Mouse (Mus musculus) embryonic facial prominence, embryonic 12.5 days (tissue): Measurements from ENCODE around the gene Rc3h2. TPM values are rescaled to one million over a fixed set of nuclear protein-coding genes. Genes with fewer than 3 reads are reported as not detected.

Experiments
- ATAC-seq: fragments of 200-750 bp; cut with Nextera tagmentation; 2 replicates; pipeline ENCODE4 v1.8.0; 2017; ENCODE audit not compliant: insufficient number of reproducible peaks, insufficient read depth, low FRiP score, low TSS enrichment
- H3K27ac ChIP-seq: fragments of 300-500 bp; sonication (generic); 2 replicates; pipeline ENCODE4 v1.5.1; 2016; ENCODE audit warnings: mild to moderate bottlenecking
- H3K27me3 ChIP-seq: fragments of 300-500 bp; sonication (generic); 2 replicates; pipeline ENCODE4 v1.6.1; 2016; ENCODE audit warnings: mild to moderate bottlenecking, moderate library complexity
- H3K36me3 ChIP-seq: fragments of 300-500 bp; sonication (generic); 2 replicates; pipeline ENCODE4 v1.6.1; 2016; ENCODE audit warnings: mild to moderate bottlenecking
- H3K4me1 ChIP-seq: fragments of 300-500 bp; sonication (generic); 2 replicates; pipeline ENCODE4 v1.6.1; 2016
- H3K4me2 ChIP-seq: fragments of 300-500 bp; sonication (generic); replicated peaks from 2 replicates; pipeline ENCODE4 v1.6.1; 2016; ENCODE audit warnings: mild to moderate bottlenecking, moderate library complexity
- H3K4me3 ChIP-seq: fragments of 300-500 bp; sonication (generic); 2 replicates; pipeline ENCODE4 v1.5.1; 2016; ENCODE audit warnings: mild to moderate bottlenecking
- H3K9ac ChIP-seq: fragments of 300-500 bp; sonication (generic); 2 replicates; pipeline ENCODE4 v1.6.1; 2016; ENCODE audit warnings: mild to moderate bottlenecking, moderate library complexity
- H3K9me3 ChIP-seq: fragments of 300-500 bp; sonication (generic); 2 replicates; pipeline ENCODE4 v1.6.1; 2016; ENCODE audit warnings: mild to moderate bottlenecking, moderate library complexity
- whole genome bisulfite sequencing: fragments of 180-500 bp; shearing (Covaris S2); methylation state at CpG from one replicate; pipeline ENCODE4 v1.1.7; 2016; 5-methylcytosine and 5-hydroxymethylcytosine counted together
- polyA plus RNA-seq: library from polyadenylated mRNA; unstranded; fragments of >200 nt; fragmentation: Nextera tagmentation; extraction: Ambion mirVana; gene quantifications from 2 replicates; pipeline ENCODE4 v1.2.1, GENCODE M21; 2016

Rc3h2 gene
- 22.9 and 23.1 TPM in 2 replicates for polyA plus RNA-seq

- peak; percentile 96 for ATAC-seq
- Histone ChIP-seq H3K27me3 (no peaks in the 10 kb centered on the region), H3K9ac (peak within 1 kb of the TSS; percentile 98), H3K4me3 (peak within 1 kb of the TSS; percentile 96), H3K4me1 (peaks cover 2% of the 10 kb centered on the region; the same call in 1 of the 2 replicates), H3K27ac (peak within 1 kb of the TSS; percentile 97), H3K4me2 (peak within 1 kb of the TSS; percentile 69), H3K9me3 (no peaks in the 10 kb centered on the region), H3K36me3 (no peaks in the 10 kb centered on the region)
- WGBS, result under 1% methylated on average over 74 of the region's 75 CpGs
Observed at GRCm38 (mm10) chr2:37422306-37423304, at the start of gene Rc3h2. Gene Rc3h2 (minus strand): TSS chr2:37422903.

DNA sequence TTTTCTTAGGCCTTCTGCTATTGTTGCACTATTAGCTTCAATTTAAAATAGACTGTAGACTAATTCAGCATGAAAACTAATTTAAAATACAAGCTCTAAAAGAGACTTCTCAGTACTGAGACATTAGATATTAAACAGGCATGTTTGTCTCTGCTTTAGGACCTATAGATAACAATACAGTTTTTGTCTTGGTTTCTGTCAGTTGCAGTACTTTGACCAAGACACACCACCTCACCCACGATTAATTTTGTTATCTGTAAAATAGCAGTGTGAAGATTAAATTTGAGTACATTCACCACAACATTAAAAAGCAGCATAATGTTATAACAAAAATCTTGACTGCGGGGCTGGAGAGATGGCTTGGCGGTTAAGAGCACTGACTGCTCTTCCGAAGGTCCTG, 43.6 kb upstream of the Rc3h2 start:
- no peak overlapping the region for H3K4me3 ChIP-seq
- no peak overlapping the region for H3K4me2 ChIP-seq
- peaks cover 14% of the 10 kb centered on the region for H3K36me3 ChIP-seq
- H3K9ac ChIP-seq, result no peak overlapping the region
- H3K4me1 ChIP-seq, result no peaks in the 10 kb centered on the region
- H3K27me3 ChIP-seq, result no peaks in the 10 kb centered on the region
- 98% methylated on average over 4 of the region's 4 CpGs for WGBS
- H3K27ac ChIP-seq, result no peak overlapping the region
- ATAC-seq, result no peak
- no peaks in the 10 kb centered on the region for H3K9me3 ChIP-seq

GRCm38 (mm10) chr2:37460707-37461106, 38.0 kb upstream of the Rc3h2 start:
- Histone ChIP-seq H3K36me3 (no peaks in the 10 kb centered on the region), H3K9me3 (no peaks in the 10 kb centered on the region), H3K27ac (no peak overlapping the region), H3K27me3 (no peaks in the 10 kb centered on the region), H3K4me2 (no peak overlapping the region), H3K4me1 (no peaks in the 10 kb centered on the region), H3K4me3 (no peak overlapping the region), H3K9ac (no peak overlapping the region)
- no peak for ATAC-seq
- WGBS, result 91% methylated on average over 4 of the region's 4 CpGs

DNA sequence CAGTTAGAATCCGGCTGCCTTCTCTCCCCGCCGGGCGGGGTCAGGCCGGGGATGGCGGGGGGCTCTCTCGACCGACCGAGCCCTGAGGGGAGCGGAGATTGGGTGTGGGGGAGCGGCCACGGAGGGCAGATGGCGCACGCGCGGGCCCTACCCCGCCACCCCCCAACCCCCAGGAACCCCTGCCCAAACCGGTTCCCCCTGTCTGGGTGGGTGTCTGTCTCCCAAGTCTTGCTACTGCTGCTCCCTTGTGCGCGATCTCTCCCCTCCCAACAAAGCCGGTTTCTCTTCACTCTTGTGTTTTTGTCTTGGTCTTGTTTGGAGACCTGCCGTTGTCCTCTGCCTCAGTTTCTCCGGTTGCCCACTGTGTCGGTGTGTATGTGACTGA, 29.7 kb upstream of the Rc3h2 start:
- Histone ChIP-seq H3K36me3 (no peaks in the 10 kb centered on the region), H3K4me3 (peak overlapping the region; percentile 92), H3K9me3 (no peaks in the 10 kb centered on the region), H3K27me3 (no peaks in the 10 kb centered on the region), H3K9ac (peak overlapping the region; percentile 93), H3K4me1 (peaks cover 6% of the 10 kb centered on the region), H3K27ac (peak overlapping the region; percentile 82), H3K4me2 (peak overlapping the region; percentile 84)
- WGBS, result 1% methylated on average over 23 of the region's 24 CpGs
- peak; percentile 84 for ATAC-seq

DNA sequence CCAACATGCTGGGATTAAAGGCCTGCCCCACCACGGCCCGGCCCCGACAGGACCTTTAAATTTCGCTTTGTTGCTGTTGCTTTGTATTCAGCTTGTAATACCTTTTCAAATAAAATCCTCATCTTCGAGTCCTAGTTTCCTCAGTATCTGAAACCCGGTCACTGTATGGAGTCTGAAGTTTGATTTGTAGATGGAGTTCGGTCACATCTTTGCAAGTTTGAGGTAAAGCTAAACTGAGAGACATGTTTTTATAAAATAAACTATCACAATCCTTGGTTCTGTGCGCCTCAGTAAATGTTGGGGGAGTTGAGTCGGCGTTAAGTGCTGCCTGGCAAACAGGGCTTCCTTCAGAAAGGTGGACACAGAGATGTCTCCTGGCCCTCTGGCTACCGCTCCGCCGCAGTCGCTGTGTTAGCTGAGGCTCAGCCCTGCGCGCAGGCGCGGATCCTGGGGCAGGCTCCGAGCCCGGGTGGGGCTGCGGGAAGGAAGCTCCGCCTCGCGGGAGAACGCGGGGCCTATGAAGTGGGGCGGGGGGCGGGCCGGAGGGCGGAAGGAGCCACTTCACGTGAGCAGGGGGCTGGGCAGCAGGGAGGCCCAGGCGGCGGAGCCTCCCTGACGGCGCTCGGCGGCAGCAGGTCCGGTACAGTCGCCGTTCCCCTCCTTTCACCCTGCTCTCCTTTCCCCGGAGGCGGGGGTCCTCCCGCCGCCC, 29.1 kb upstream of the Rc3h2 start:
- Histone ChIP-seq H3K4me3 (peak overlapping the region; percentile 92), H3K4me1 (peaks cover 6% of the 10 kb centered on the region), H3K9me3 (no peaks in the 10 kb centered on the region), H3K9ac (peak overlapping the region; percentile 93), H3K4me2 (peak overlapping the region; percentile 84), H3K27ac (peak overlapping the region; percentile 82), H3K27me3 (no peaks in the 10 kb centered on the region), H3K36me3 (no peaks in the 10 kb centered on the region)
- WGBS, result 8% methylated on average over 43 of the region's 44 CpGs
- peak; percentile 96 for ATAC-seq

- H3K4me1 ChIP-seq, result peaks cover 17% of the 10 kb centered on the region
- H3K27ac ChIP-seq, result peak within 1 kb of the TSS; percentile 91
- H3K4me2 ChIP-seq, result peak within 1 kb of the TSS; percentile 71
- peak; percentile 97 for ATAC-seq
- H3K36me3 ChIP-seq, result 0 out of 2 replicates have a peak, but pooled peaks cover 6% of the 10 kb centered on the region
- H3K4me3 ChIP-seq, result peak within 1 kb of the TSS; percentile 81
- H3K9ac ChIP-seq, result peak within 1 kb of the TSS; percentile 91
- no peaks in the 10 kb centered on the region for H3K27me3 ChIP-seq
- no peaks in the 10 kb centered on the region for H3K9me3 ChIP-seq
- under 1% methylated on average over 51 of the region's 51 CpGs for WGBS
Observed at GRCm38 (mm10) chr2:37442611-37443591, 20.2 kb upstream of the Rc3h2 start, which contains the start of the genes Zbtb26, Zbtb6 and Rabgap1. Gene Zbtb26 (minus strand): TSS chr2:37443135. Gene Zbtb6 (minus strand): TSS chr2:37443171. Gene Rabgap1 (plus strand): TSS chr2:37443279.

- Histone ChIP-seq H3K9me3 (no peaks in the 10 kb centered on the region), H3K4me2 (peak overlapping the region; percentile 82), H3K27me3 (no peaks in the 10 kb centered on the region), H3K9ac (peak overlapping the region; percentile 81; the same call in 1 of the 2 replicates), H3K36me3 (peaks cover 24% of the 10 kb centered on the region), H3K4me3 (peak overlapping the region; percentile 85), H3K27ac (peak overlapping the region; percentile 93), H3K4me1 (peaks cover 13% of the 10 kb centered on the region)
- WGBS, result 28% methylated on average over 7 of the region's 7 CpGs
- no peak; the same call in 1 of the 2 replicates for ATAC-seq
Observed at GRCm38 (mm10) chr2:37431609-37432008, 8.9 kb upstream of the Rc3h2 start.

DNA sequence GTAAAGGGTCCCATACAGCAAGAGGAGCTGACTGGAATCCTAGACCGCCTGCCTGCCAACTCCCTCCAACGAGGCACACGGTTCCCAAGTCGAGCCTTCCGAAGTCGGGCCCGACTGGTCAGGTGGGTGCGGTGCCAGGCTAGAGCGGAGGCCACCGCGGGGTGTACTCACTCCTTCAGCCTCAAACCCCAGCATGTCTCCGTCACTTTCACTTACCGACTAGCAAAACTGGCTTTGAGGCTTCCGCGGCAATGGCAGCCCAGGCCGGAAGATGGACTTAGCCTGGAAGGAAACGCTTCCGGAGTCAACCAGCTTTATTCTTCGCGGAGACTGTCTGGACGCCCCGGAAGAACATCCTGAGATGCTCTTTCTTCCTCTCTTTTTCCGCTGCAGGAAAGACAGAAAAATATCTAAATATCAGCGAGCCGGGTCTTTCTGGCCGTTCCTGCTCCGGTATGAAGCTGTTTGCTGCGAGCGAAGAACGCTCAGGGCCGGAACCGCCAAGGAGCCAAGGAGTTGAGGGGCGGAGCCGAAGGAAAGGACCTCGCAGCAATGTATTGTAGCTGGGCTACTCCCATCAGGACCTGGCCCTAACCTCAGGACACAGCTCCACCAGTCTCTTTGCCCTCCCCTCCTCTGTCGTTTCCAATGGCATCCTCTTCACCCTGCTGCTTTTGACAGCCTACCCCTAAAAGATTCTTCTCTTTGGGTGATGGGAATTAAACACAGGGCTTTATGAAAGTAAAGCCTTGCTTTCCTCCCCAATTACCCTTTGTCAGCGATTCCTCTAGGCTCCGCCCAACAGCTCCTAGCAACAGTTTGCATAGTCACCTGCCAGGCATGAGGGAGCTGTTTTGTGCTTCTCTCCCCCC, 8.1 kb upstream of the Rc3h2 start:
- Histone ChIP-seq H3K4me1 (peaks cover 13% of the 10 kb centered on the region), H3K27me3 (no peaks in the 10 kb centered on the region), H3K36me3 (peaks cover 17% of the 10 kb centered on the region), H3K4me2 (peak overlapping the region; percentile 82), H3K27ac (peak overlapping the region; percentile 93), H3K9ac (peak overlapping the region; percentile 81), H3K4me3 (peak overlapping the region; percentile 85), H3K9me3 (no peaks in the 10 kb centered on the region)
- ATAC-seq, result peak; percentile 94
- under 1% methylated on average over 38 of the region's 38 CpGs for WGBS

DNA sequence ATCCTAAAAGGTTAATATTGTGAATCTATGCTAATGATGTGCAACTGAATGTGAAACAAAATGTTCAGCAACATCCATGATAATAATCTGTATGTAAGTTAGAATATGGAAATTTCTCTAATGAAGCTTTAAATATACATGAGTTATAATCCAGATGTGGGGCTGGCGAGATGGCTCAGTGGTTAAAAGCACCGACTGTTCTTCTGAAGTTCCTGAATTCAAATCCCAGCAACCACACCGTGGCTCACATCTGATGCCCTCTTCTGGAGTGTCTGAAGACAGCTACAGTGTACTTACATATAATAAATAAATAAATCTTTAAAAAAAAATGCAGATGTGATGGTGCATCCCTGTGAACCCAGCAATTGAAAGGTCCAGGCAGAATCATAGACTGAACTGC, 968 bp upstream of the Rc3h2 start:
- Histone ChIP-seq H3K9ac (no peak overlapping the region), H3K4me3 (no peak overlapping the region), H3K27ac (no peak overlapping the region), H3K9me3 (no peaks in the 10 kb centered on the region), H3K4me1 (peaks cover 2% of the 10 kb centered on the region; the same call in 1 of the 2 replicates), H3K36me3 (peaks cover 2% of the 10 kb centered on the region), H3K4me2 (no peak overlapping the region), H3K27me3 (no peaks in the 10 kb centered on the region)
- ATAC-seq, result no peak
- 61% methylated on average over 3 of the region's 3 CpGs for WGBS

DNA sequence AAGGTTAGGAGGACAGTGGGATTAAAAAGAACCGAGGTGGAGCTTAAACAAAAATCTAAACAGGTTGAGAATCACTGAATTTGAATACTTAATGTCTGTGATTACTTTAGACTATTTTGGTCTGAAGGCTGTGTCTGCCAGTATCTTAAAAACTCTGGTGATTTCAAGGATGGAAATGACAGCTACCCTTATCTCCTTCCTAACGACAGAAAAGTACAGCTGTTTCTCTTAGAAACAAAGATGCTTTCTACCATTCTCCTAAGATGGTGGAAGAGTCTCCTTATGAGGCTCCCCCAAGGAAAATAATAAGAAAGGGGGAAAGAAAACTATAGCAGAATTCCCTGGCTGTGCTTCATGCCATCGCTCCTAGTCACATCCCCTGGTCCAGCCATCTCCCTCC, 800 bp downstream of the Rc3h2 start:
- peak overlapping the region; percentile 97 for H3K27ac ChIP-seq
- no peaks in the 10 kb centered on the region for H3K9me3 ChIP-seq
- H3K36me3 ChIP-seq, result no peaks in the 10 kb centered on the region
- WGBS, result 5% methylated on average over 3 of the region's 3 CpGs
- H3K4me2 ChIP-seq, result peak overlapping the region; percentile 69
- peak overlapping the region; percentile 96 for H3K4me3 ChIP-seq
- no peaks in the 10 kb centered on the region for H3K27me3 ChIP-seq
- peak overlapping the region; percentile 98 for H3K9ac ChIP-seq
- peaks cover 2% of the 10 kb centered on the region; the same call in 1 of the 2 replicates for H3K4me1 ChIP-seq
- no peak for ATAC-seq
